Mouse (Mus musculus): ENCODE results near the gene Ptpn23. TPM values are rescaled to one million over a fixed set of nuclear protein-coding genes. Genes with fewer than 3 reads are reported as not detected.
"Not testable (repeated sequence)": the region's sequence is repeated elsewhere in the genome, so short reads cannot be mapped to it uniquely, and the experiment has no call there.

The Ptpn23 gene
- polyA plus RNA-seq, 1 experiment, result 3.0 TPM

- no peaks in the 10 kb centered on the region for H3K27me3 ChIP-seq (ENCODE audit: control insufficient read depth)
These were observed 17.2 kb downstream of the Ptpn23 start for GRCm38 (mm10) chr9:110390843-110391242.

GRCm38 (mm10) chr9:110388011-110388410 is 20.0 kb downstream of the Ptpn23 start:
- no peaks in the 10 kb centered on the region for H3K4me1 ChIP-seq (ENCODE audit: control insufficient read depth)
- H3K9me3 ChIP-seq (ENCODE audit: control insufficient read depth, low read length), result no peaks in the 10 kb centered on the region
- TF ChIP-seq GATA1 (IDR thresholded peaks at IDR 0.05; ENCODE audit: low read length) (no peak), TAL1 (IDR thresholded peaks at IDR 0.05; ENCODE audit: low read length) (no peak)
- H3K4me3 ChIP-seq (replicated peaks), result no peak overlapping the region
- peaks cover 98% of the 10 kb centered on the region for H3K36me3 ChIP-seq (ENCODE audit: control insufficient read depth)
- H3K27me3 ChIP-seq (ENCODE audit: control insufficient read depth), result no peaks in the 10 kb centered on the region

More at GRCm38 (mm10) chr9:110390843-110391242, 17.2 kb downstream of the Ptpn23 start:
- H3K9me3 ChIP-seq (ENCODE audit: control insufficient read depth, low read length), result no peaks in the 10 kb centered on the region
- no peak overlapping the region for H3K4me3 ChIP-seq (replicated peaks)
- peaks cover 89% of the 10 kb centered on the region for H3K36me3 ChIP-seq (ENCODE audit: control insufficient read depth)
- TF ChIP-seq TAL1 (IDR thresholded peaks at IDR 0.05; ENCODE audit: low read length), result no peak
- no peak for TF ChIP-seq GATA1 (IDR thresholded peaks at IDR 0.05; ENCODE audit: low read length)
- H3K4me1 ChIP-seq (ENCODE audit: control insufficient read depth), result no peaks in the 10 kb centered on the region

- no peak overlapping the region for H3K4me3 ChIP-seq (replicated peaks)
- peaks cover 4% of the 10 kb centered on the region; the same call in 1 of the 2 replicates for H3K4me1 ChIP-seq (ENCODE audit: control insufficient read depth)
- peaks cover 95% of the 10 kb centered on the region for H3K36me3 ChIP-seq (ENCODE audit: control insufficient read depth)
- no peaks in the 10 kb centered on the region for H3K27me3 ChIP-seq (ENCODE audit: control insufficient read depth)
- H3K9me3 ChIP-seq (ENCODE audit: control insufficient read depth, low read length), result peaks cover 2% of the 10 kb centered on the region; the same call in 1 of the 2 replicates
- TF ChIP-seq TAL1 (IDR thresholded peaks at IDR 0.05; ENCODE audit: low read length), result no peak
- no peak for TF ChIP-seq GATA1 (IDR thresholded peaks at IDR 0.05; ENCODE audit: low read length)
These were observed 23.6 kb downstream of the Ptpn23 start for GRCm38 (mm10) chr9:110384369-110384929.

DNA sequence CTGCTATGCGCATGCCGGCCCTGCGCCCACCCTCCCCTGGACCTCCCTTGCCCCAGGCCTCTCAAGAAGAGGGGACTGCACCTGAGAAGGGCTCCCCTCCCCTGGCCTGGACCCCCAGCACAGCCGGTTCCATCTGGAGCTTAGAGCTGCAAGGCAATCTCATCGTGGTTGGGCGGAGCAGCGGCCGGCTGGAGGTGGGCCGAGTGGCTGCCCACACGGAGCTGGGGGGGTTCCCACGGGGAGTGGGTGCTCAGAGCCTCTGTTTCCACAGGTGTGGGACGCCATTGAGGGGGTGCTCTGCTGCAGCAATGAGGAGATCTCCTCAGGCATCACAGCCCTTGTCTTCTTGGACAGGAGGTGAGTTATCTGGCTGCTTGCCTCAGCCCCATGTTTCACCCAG is 26.7 kb downstream of the Ptpn23 start:
- TF ChIP-seq GATA1 (IDR thresholded peaks at IDR 0.05; ENCODE audit: low read length), result no peak
- no peak for TF ChIP-seq TAL1 (IDR thresholded peaks at IDR 0.05; ENCODE audit: low read length)
- H3K36me3 ChIP-seq (ENCODE audit: control insufficient read depth), result peaks cover 95% of the 10 kb centered on the region
- H3K4me3 ChIP-seq (replicated peaks), result no peak overlapping the region
- no peaks in the 10 kb centered on the region for H3K27me3 ChIP-seq (ENCODE audit: control insufficient read depth)
- H3K9me3 ChIP-seq (ENCODE audit: control insufficient read depth, low read length), result peaks cover 2% of the 10 kb centered on the region; the same call in 1 of the 2 replicates
- H3K4me1 ChIP-seq (ENCODE audit: control insufficient read depth), result peaks cover 4% of the 10 kb centered on the region; the same call in 1 of the 2 replicates

GRCm38 (mm10) chr9:110380662-110381061 is 27.4 kb downstream of the Ptpn23 start:
- no peaks in the 10 kb centered on the region for H3K27me3 ChIP-seq (ENCODE audit: control insufficient read depth)
- H3K4me3 ChIP-seq (replicated peaks), result no peak overlapping the region
- peaks cover 4% of the 10 kb centered on the region; the same call in 1 of the 2 replicates for H3K4me1 ChIP-seq (ENCODE audit: control insufficient read depth)
- H3K36me3 ChIP-seq (ENCODE audit: control insufficient read depth), result peaks cover 95% of the 10 kb centered on the region
- peaks cover 2% of the 10 kb centered on the region; the same call in 1 of the 2 replicates for H3K9me3 ChIP-seq (ENCODE audit: control insufficient read depth, low read length)
- TF ChIP-seq TAL1 (IDR thresholded peaks at IDR 0.05; ENCODE audit: low read length) (no peak), GATA1 (IDR thresholded peaks at IDR 0.05; ENCODE audit: low read length) (no peak)

DNA sequence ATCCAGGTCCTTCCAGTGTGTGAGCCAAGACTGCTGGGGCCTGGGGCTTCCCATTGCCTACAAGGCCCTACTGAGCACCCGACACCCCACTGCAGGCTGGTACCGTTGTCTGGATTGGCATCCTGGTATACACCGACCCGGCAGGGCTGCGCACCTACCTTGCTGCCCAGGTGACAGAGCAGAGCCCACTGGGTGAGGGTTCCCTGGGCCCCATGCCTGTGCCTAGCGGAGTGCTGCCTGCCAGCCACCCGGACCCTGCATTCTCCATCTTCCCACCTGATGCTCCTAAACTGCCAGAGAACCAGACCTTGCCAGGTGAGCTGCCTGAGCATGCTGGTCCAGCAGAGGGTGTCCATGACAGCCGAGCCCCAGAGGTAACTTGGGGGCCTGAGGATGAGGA is 28.7 kb downstream of the Ptpn23 start:
- no peaks in the 10 kb centered on the region for H3K27me3 ChIP-seq (ENCODE audit: control insufficient read depth)
- no peak overlapping the region for H3K4me3 ChIP-seq (replicated peaks)
- H3K36me3 ChIP-seq (ENCODE audit: control insufficient read depth), result peaks cover 88% of the 10 kb centered on the region
- H3K9me3 ChIP-seq (ENCODE audit: control insufficient read depth, low read length), result peaks cover 2% of the 10 kb centered on the region; the same call in 1 of the 2 replicates
- TF ChIP-seq TAL1 (IDR thresholded peaks at IDR 0.05; ENCODE audit: low read length) (no peak), GATA1 (IDR thresholded peaks at IDR 0.05; ENCODE audit: low read length) (no peak)
- H3K4me1 ChIP-seq (ENCODE audit: control insufficient read depth), result peaks cover 4% of the 10 kb centered on the region; the same call in 1 of the 2 replicates

DNA sequence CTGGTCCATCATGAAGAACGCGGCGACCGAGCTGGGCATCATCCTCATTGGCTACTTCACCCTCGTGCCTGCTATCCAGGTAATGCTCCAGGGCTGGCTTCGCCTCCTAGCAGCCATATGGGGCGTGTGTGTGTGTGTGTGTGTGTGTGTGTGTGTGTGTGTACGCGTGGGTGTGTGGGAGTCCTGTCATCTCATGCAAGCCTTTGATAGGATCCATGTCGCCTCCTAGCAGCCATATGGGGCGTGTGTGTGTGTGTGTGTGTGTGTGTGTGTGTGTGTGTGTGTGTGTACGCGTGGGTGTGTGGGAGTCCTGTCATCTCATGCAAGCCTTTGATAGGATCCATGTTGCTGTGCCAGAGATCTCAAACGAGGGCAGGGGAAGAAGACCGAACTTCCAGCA is 30.4 kb downstream of the Ptpn23 start:
- H3K36me3 ChIP-seq (ENCODE audit: control insufficient read depth), result peaks cover 87% of the 10 kb centered on the region
- H3K4me1 ChIP-seq (ENCODE audit: control insufficient read depth); H3K4me3 ChIP-seq (replicated peaks); H3K9me3 ChIP-seq (ENCODE audit: control insufficient read depth, low read length); H3K27me3 ChIP-seq (ENCODE audit: control insufficient read depth): not testable (repeated sequence)

DNA sequence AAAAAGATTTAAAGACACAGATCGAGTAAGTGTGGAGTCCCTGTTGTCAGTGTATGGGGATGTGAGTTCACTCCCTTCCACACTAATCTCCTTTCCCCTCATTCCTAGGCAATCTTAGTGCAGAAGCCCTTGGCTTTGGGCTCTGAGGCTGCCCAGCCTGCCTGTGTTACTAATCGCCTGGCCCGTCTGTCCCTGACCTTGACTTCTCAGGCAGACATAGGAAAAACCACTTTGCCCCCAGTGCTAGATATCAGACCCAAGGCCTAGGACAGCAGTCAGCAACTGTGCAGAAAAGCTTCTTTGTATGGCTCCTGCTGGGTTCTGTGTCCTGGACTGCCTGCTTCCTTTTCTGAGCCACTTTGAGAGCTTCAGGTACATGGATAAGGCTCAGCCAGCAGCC is 32.3 kb downstream of the Ptpn23 start:
- H3K9me3 ChIP-seq (ENCODE audit: control insufficient read depth, low read length), result peaks cover 2% of the 10 kb centered on the region; the same call in 1 of the 2 replicates
- peaks cover 74% of the 10 kb centered on the region for H3K36me3 ChIP-seq (ENCODE audit: control insufficient read depth)
- TF ChIP-seq GATA1 (IDR thresholded peaks at IDR 0.05; ENCODE audit: low read length) (no peak), TAL1 (IDR thresholded peaks at IDR 0.05; ENCODE audit: low read length) (no peak)
- H3K4me3 ChIP-seq (replicated peaks), result no peak overlapping the region
- H3K4me1 ChIP-seq (ENCODE audit: control insufficient read depth), result peaks cover 2% of the 10 kb centered on the region; the same call in 1 of the 2 replicates
- H3K27me3 ChIP-seq (ENCODE audit: control insufficient read depth), result no peaks in the 10 kb centered on the region

- H3K4me3 ChIP-seq (replicated peaks), result no peak overlapping the region
- H3K36me3 ChIP-seq (ENCODE audit: control insufficient read depth), result peaks cover 70% of the 10 kb centered on the region
- no peaks in the 10 kb centered on the region for H3K27me3 ChIP-seq (ENCODE audit: control insufficient read depth)
- H3K4me1 ChIP-seq (ENCODE audit: control insufficient read depth), result no peaks in the 10 kb centered on the region
- TF ChIP-seq TAL1 (IDR thresholded peaks at IDR 0.05; ENCODE audit: low read length) (no peak), GATA1 (IDR thresholded peaks at IDR 0.05; ENCODE audit: low read length) (no peak)
- no peaks in the 10 kb centered on the region for H3K9me3 ChIP-seq (ENCODE audit: control insufficient read depth, low read length)
These were observed 34.1 kb downstream of the Ptpn23 start for GRCm38 (mm10) chr9:110373871-110374270.

- no peak for TF ChIP-seq GATA1 (IDR thresholded peaks at IDR 0.05; ENCODE audit: low read length)
- TF ChIP-seq TAL1 (IDR thresholded peaks at IDR 0.05; ENCODE audit: low read length), result no peak
- H3K4me1 ChIP-seq (ENCODE audit: control insufficient read depth), result no peaks in the 10 kb centered on the region
- H3K27me3 ChIP-seq (ENCODE audit: control insufficient read depth), result no peaks in the 10 kb centered on the region
- peaks cover 55% of the 10 kb centered on the region for H3K36me3 ChIP-seq (ENCODE audit: control insufficient read depth)
- no peak overlapping the region for H3K4me3 ChIP-seq (replicated peaks)
- no peaks in the 10 kb centered on the region for H3K9me3 ChIP-seq (ENCODE audit: control insufficient read depth, low read length)
These were observed 38.2 kb downstream of the Ptpn23 start for GRCm38 (mm10) chr9:110369860-110370259.
